Mouse (Mus musculus) liver, embryonic 16.5 days (tissue): ENCODE results near the gene Kctd3. TPM values are rescaled to one million over a fixed set of nuclear protein-coding genes. Genes with fewer than 3 reads are reported as not detected.
A peak's percentile ranks its signal among the peaks of the same experiment; 100 is the strongest.

ENCODE experiments used
- ATAC-seq: fragments of 200-750 bp; cut with Nextera tagmentation; 2 replicates; pipeline ENCODE4 v1.8.0; 2017; ENCODE audit warnings: low read depth, mild to moderate bottlenecking, moderate number of reproducible peaks, moderate library complexity
- H3K27ac ChIP-seq: fragments of 300-500 bp; sonication (generic); 2 replicates; pipeline ENCODE4 v1.5.1; 2014; ENCODE audit warnings: mild to moderate bottlenecking, low read length
- H3K27me3 ChIP-seq: fragments of 300-500 bp; sonication (generic); 2 replicates; pipeline ENCODE4 v1.6.1; 2014; ENCODE audit warnings: low read depth, low read length, mixed read lengths; ENCODE audit not compliant: control insufficient read depth, insufficient read depth
- H3K36me3 ChIP-seq: fragments of 300-500 bp; sonication (generic); 2 replicates; pipeline ENCODE4 v1.6.1; 2014; ENCODE audit warnings: mild to moderate bottlenecking; ENCODE audit not compliant: control insufficient read depth, insufficient read depth
- H3K4me1 ChIP-seq: fragments of 300-500 bp; sonication (generic); 2 replicates; pipeline ENCODE4 v1.6.1; 2014; ENCODE audit warnings: low read depth, low read length, mixed read lengths; ENCODE audit not compliant: control insufficient read depth
- H3K4me2 ChIP-seq: fragments of 300-500 bp; sonication (generic); 2 replicates; pipeline ENCODE4 v1.6.1; 2014; ENCODE audit warnings: low read depth, low read length, mixed read lengths
- H3K4me3 ChIP-seq: fragments of 300-500 bp; sonication (generic); 2 replicates; pipeline ENCODE4 v1.5.1; 2014; ENCODE audit warnings: low read depth, mild to moderate bottlenecking, low read length
- H3K9ac ChIP-seq: fragments of 300-500 bp; sonication (generic); 2 replicates; pipeline ENCODE4 v1.6.1; 2014; ENCODE audit warnings: low read depth, low read length
- H3K9me3 ChIP-seq: fragments of 300-500 bp; sonication (generic); replicated peaks from 2 replicates; pipeline ENCODE4 v1.6.1; 2016; ENCODE audit warnings: low read length; ENCODE audit not compliant: control insufficient read depth
- WGBS: fragments of 180-500 bp; shearing (Covaris S2); extraction: QIAGEN DNeasy Blood & Tissue Kit; methylation state at CpG from one replicate; pipeline ENCODE4 v1.1.7; 2014; ENCODE audit not compliant: insufficient replicate concordance; 5-methylcytosine and 5-hydroxymethylcytosine counted together
- polyA plus RNA-seq: library from polyadenylated mRNA; unstranded; fragments of >200 nt; fragmentation: Nextera tagmentation; extraction: Ambion mirVana; gene quantifications from 2 replicates; pipeline ENCODE4 v1.2.1, GENCODE M21; 2015

Kctd3 gene
- polyA plus RNA-seq, 1 experiment from 2014 or later, result 9.3 TPM

- no peak overlapping the region for H3K9ac ChIP-seq
- no peaks in the 10 kb centered on the region for H3K27me3 ChIP-seq
- no peak overlapping the region for H3K27ac ChIP-seq
- no peaks in the 10 kb centered on the region for H3K9me3 ChIP-seq
- no peak overlapping the region for H3K4me3 ChIP-seq
- no peak overlapping the region for H3K4me2 ChIP-seq
- ATAC-seq, result no peak
- H3K4me1 ChIP-seq, result peaks cover 12% of the 10 kb centered on the region
- H3K36me3 ChIP-seq, result peaks cover 13% of the 10 kb centered on the region
- 83% methylated on average over 12 of the region's 12 CpGs for WGBS
Observed at GRCm38 (mm10) chr1:189001815-189002214, 5.8 kb downstream of the Kctd3 start.

- Histone ChIP-seq H3K9ac (no peak overlapping the region), H3K27ac (no peak overlapping the region), H3K4me3 (no peak overlapping the region), H3K27me3 (no peaks in the 10 kb centered on the region), H3K4me2 (no peak overlapping the region), H3K4me1 (no peaks in the 10 kb centered on the region; the same call in 1 of the 2 replicates), H3K36me3 (peaks cover 24% of the 10 kb centered on the region), H3K9me3 (no peaks in the 10 kb centered on the region)
- WGBS, result 78% methylated on average over 10 of the region's 10 CpGs
- ATAC-seq, result no peak
Observed at GRCm38 (mm10) chr1:188999981-189000380, 7.7 kb downstream of the Kctd3 start.

- no peaks in the 10 kb centered on the region; the same call in 1 of the 2 replicates for H3K4me1 ChIP-seq
- H3K4me3 ChIP-seq, result no peak overlapping the region
- no peaks in the 10 kb centered on the region for H3K27me3 ChIP-seq
- ATAC-seq, result no peak
- H3K4me2 ChIP-seq, result no peak overlapping the region
- WGBS, result 92% methylated on average over 3 of the region's 3 CpGs
- H3K27ac ChIP-seq, result no peak overlapping the region
- no peaks in the 10 kb centered on the region for H3K9me3 ChIP-seq
- peaks cover 26% of the 10 kb centered on the region for H3K36me3 ChIP-seq
- H3K9ac ChIP-seq, result no peak overlapping the region
Observed at GRCm38 (mm10) chr1:188997921-188998320, 9.7 kb downstream of the Kctd3 start.

GRCm38 (mm10) chr1:188993218-188993617 lies 14.4 kb downstream of the Kctd3 start:
- 45% methylated on average over 4 of the region's 4 CpGs for WGBS
- ATAC-seq, result no peak
- peaks cover 29% of the 10 kb centered on the region for H3K36me3 ChIP-seq

GRCm38 (mm10) chr1:188980050-188980449 lies 27.6 kb downstream of the Kctd3 start:
- WGBS, result 31% methylated on average over 3 of the region's 3 CpGs
- Histone ChIP-seq H3K9ac (no peak overlapping the region), H3K4me1 (no peaks in the 10 kb centered on the region; the same call in 1 of the 2 replicates), H3K27me3 (no peaks in the 10 kb centered on the region), H3K4me3 (no peak overlapping the region), H3K4me2 (no peak overlapping the region), H3K27ac (no peak overlapping the region), H3K36me3 (peaks cover 14% of the 10 kb centered on the region), H3K9me3 (no peaks in the 10 kb centered on the region)
- ATAC-seq, result peak; percentile 69

More at GRCm38 (mm10) chr1:188993218-188993617, 14.4 kb downstream of the Kctd3 start:
- no peaks in the 10 kb centered on the region; the same call in 1 of the 2 replicates for H3K4me1 ChIP-seq
- H3K4me3 ChIP-seq, result no peak overlapping the region
- no peak overlapping the region for H3K4me2 ChIP-seq
- no peaks in the 10 kb centered on the region for H3K27me3 ChIP-seq
- no peak overlapping the region for H3K9ac ChIP-seq
- H3K27ac ChIP-seq, result no peak overlapping the region
- H3K9me3 ChIP-seq, result no peaks in the 10 kb centered on the region

- Histone ChIP-seq H3K9me3 (no peaks in the 10 kb centered on the region), H3K4me2 (no peak overlapping the region; the same call in 1 of the 2 replicates), H3K27me3 (no peaks in the 10 kb centered on the region), H3K4me3 (no peak overlapping the region), H3K36me3 (peaks cover 29% of the 10 kb centered on the region), H3K27ac (peak overlapping the region; percentile 95), H3K4me1 (peaks cover 15% of the 10 kb centered on the region), H3K9ac (0 out of 2 replicates have a peak overlapping the region, but pooled peaks have one; percentile 18)
- WGBS, result 79% methylated on average over 16 of the region's 16 CpGs
- peak; percentile 64 for ATAC-seq
Observed at GRCm38 (mm10) chr1:188973926-188974325, 33.7 kb downstream of the Kctd3 start.

GRCm38 (mm10) chr1:188973078-188973477 lies 34.6 kb downstream of the Kctd3 start:
- 43% methylated on average over 6 of the region's 6 CpGs for WGBS
- Histone ChIP-seq H3K4me2 (peak overlapping the region; percentile 44; the same call in 1 of the 2 replicates), H3K4me3 (no peak overlapping the region; the same call in 1 of the 2 replicates), H3K9ac (0 out of 2 replicates have a peak overlapping the region, but pooled peaks have one; percentile 47), H3K36me3 (peaks cover 29% of the 10 kb centered on the region), H3K27ac (peak overlapping the region; percentile 96), H3K27me3 (no peaks in the 10 kb centered on the region), H3K9me3 (no peaks in the 10 kb centered on the region), H3K4me1 (peaks cover 15% of the 10 kb centered on the region)
- peak; percentile 93 for ATAC-seq

GRCm38 (mm10) chr1:188952501-188952900 lies 55.1 kb downstream of the Kctd3 start:
- Histone ChIP-seq H3K4me3 (no peak overlapping the region), H3K36me3 (no peaks in the 10 kb centered on the region), H3K4me2 (no peak overlapping the region), H3K9me3 (no peaks in the 10 kb centered on the region), H3K9ac (no peak overlapping the region), H3K27ac (no peak overlapping the region), H3K27me3 (no peaks in the 10 kb centered on the region), H3K4me1 (no peaks in the 10 kb centered on the region)
- no peak for ATAC-seq
- 73% methylated on average over 4 of the region's 4 CpGs for WGBS

- H3K9ac ChIP-seq, result no peak overlapping the region
- no peaks in the 10 kb centered on the region for H3K9me3 ChIP-seq
- H3K27me3 ChIP-seq, result no peaks in the 10 kb centered on the region
- H3K27ac ChIP-seq, result no peak overlapping the region
- ATAC-seq, result no peak
- no peak overlapping the region for H3K4me2 ChIP-seq
- H3K4me3 ChIP-seq, result no peak overlapping the region
- WGBS, result 71% methylated on average over 6 of the region's 6 CpGs
- peaks cover 3% of the 10 kb centered on the region; the same call in 1 of the 2 replicates for H3K4me1 ChIP-seq
- H3K36me3 ChIP-seq, result no peaks in the 10 kb centered on the region
Observed at GRCm38 (mm10) chr1:188951091-188951490, 56.5 kb downstream of the Kctd3 start.
